Mouse (Mus musculus) hindbrain, embryonic 10.5 days (tissue): ENCODE data around the gene Yrdc. TPM values are rescaled to one million over a fixed set of nuclear protein-coding genes. Genes with fewer than 3 reads are reported as not detected.

Experiments
- DNase-seq: peaks from one replicate; pipeline ENCODE4 v3.0.0-alpha.2; 2017; ENCODE audit warnings: low spot score
- H3K27ac ChIP-seq: fragments of 300-500 bp; sonication (generic); 2 replicates; pipeline ENCODE4 v1.5.1; 2016; ENCODE audit warnings: mild to moderate bottlenecking, moderate library complexity
- H3K27me3 ChIP-seq: fragments of 300-500 bp; sonication (generic); 2 replicates; pipeline ENCODE4 v1.6.1; 2016; ENCODE audit warnings: mild to moderate bottlenecking; ENCODE audit not compliant: poor library complexity, insufficient read depth, severe bottlenecking
- H3K36me3 ChIP-seq: fragments of 300-500 bp; sonication (generic); 2 replicates; pipeline ENCODE4 v1.6.1; 2016; ENCODE audit warnings: mild to moderate bottlenecking, moderate library complexity
- H3K4me1 ChIP-seq: fragments of 300-500 bp; sonication (generic); replicated peaks from 2 replicates; pipeline ENCODE4 v1.6.1; 2016; ENCODE audit warnings: mild to moderate bottlenecking
- H3K4me3 ChIP-seq: fragments of 300-500 bp; sonication (generic); 2 replicates; pipeline ENCODE4 v1.5.1; 2016; ENCODE audit warnings: mild to moderate bottlenecking, moderate library complexity
- H3K9me3 ChIP-seq: fragments of 300-500 bp; sonication (generic); 2 replicates; pipeline ENCODE4 v1.6.1; 2016; ENCODE audit warnings: mild to moderate bottlenecking, moderate library complexity
- WGBS: fragments of 180-500 bp; shearing (Covaris S2); methylation state at CpG from one replicate; pipeline ENCODE4 v1.1.7; 2016; 5-methylcytosine and 5-hydroxymethylcytosine counted together
- polyA plus RNA-seq: library from polyadenylated mRNA; unstranded; fragments of >200 nt; fragmentation: Nextera tagmentation; extraction: Ambion mirVana; gene quantifications from 2 replicates; pipeline ENCODE4 v1.2.1, GENCODE M21; 2016

The Yrdc gene
- polyA plus RNA-seq: 38.3 and 48.2 TPM in 2 replicates

- H3K27me3 ChIP-seq: no peaks in the 10 kb centered on the region
- H3K4me3 ChIP-seq: peak within 1 kb of the TSS; percentile 99
- peak; percentile 94 for DNase-seq
- H3K36me3 ChIP-seq: peaks cover 42% of the 10 kb centered on the region
- peaks cover 24% of the 10 kb centered on the region for H3K4me1 ChIP-seq
- no peaks in the 10 kb centered on the region for H3K9me3 ChIP-seq
- peak within 1 kb of the TSS; percentile 97 for H3K27ac ChIP-seq
- under 1% methylated on average over 90 of the region's 90 CpGs for WGBS
These were observed at the start of gene Yrdc for GRCm38 (mm10) chr4:124850261-124850913. Gene Yrdc, plus strand, starts transcription at chr4:124850679.

GRCm38 (mm10) chr4:124801552-124802308, 48.7 kb upstream of the Yrdc start, which contains the start of gene Mtf1:
Gene Mtf1, plus strand, starts transcription at chr4:124802104.
- WGBS: 3% methylated on average over 21 of the region's 21 CpGs
- Histone ChIP-seq H3K27me3 (no peaks in the 10 kb centered on the region), H3K36me3 (peaks cover 49% of the 10 kb centered on the region), H3K4me3 (peak within 1 kb of the TSS; percentile 91), H3K27ac (peak within 1 kb of the TSS; percentile 98), H3K4me1 (peaks cover 24% of the 10 kb centered on the region), H3K9me3 (no peaks in the 10 kb centered on the region)
- DNase-seq: peak; percentile 89

GRCm38 (mm10) chr4:124802309-124803260, 47.9 kb upstream of the Yrdc start:
- Histone ChIP-seq H3K27ac (peak overlapping the region; percentile 98), H3K9me3 (no peaks in the 10 kb centered on the region), H3K4me3 (peak overlapping the region; percentile 91), H3K27me3 (no peaks in the 10 kb centered on the region), H3K36me3 (peaks cover 54% of the 10 kb centered on the region), H3K4me1 (peaks cover 24% of the 10 kb centered on the region)
- WGBS: 2% methylated on average over 53 of the region's 53 CpGs
- peak; percentile 98 for DNase-seq

- H3K4me3 ChIP-seq: peak overlapping the region; percentile 91
- H3K9me3 ChIP-seq: no peaks in the 10 kb centered on the region
- peaks cover 24% of the 10 kb centered on the region for H3K4me1 ChIP-seq
- WGBS: 80% methylated on average over 6 of the region's 6 CpGs
- H3K36me3 ChIP-seq: peaks cover 54% of the 10 kb centered on the region
- no peaks in the 10 kb centered on the region for H3K27me3 ChIP-seq
- no peak for DNase-seq
- H3K27ac ChIP-seq: no peak overlapping the region
These were observed 47.1 kb upstream of the Yrdc start for GRCm38 (mm10) chr4:124803406-124803805.

- peaks cover 24% of the 10 kb centered on the region for H3K4me1 ChIP-seq
- no peaks in the 10 kb centered on the region for H3K27me3 ChIP-seq
- H3K36me3 ChIP-seq: peaks cover 83% of the 10 kb centered on the region
- no peak for DNase-seq
- H3K9me3 ChIP-seq: no peaks in the 10 kb centered on the region
- 82% methylated on average over 5 of the region's 5 CpGs for WGBS
- H3K27ac ChIP-seq: no peak overlapping the region
- H3K4me3 ChIP-seq: no peak overlapping the region
These were observed 42.0 kb upstream of the Yrdc start for GRCm38 (mm10) chr4:124808511-124808910.

GRCm38 (mm10) chr4:124809136-124809883, 41.2 kb upstream of the Yrdc start:
- H3K36me3 ChIP-seq: peaks cover 85% of the 10 kb centered on the region

GRCm38 (mm10) chr4:124810056-124810455, 40.4 kb upstream of the Yrdc start:
- Histone ChIP-seq H3K36me3 (peaks cover 81% of the 10 kb centered on the region), H3K27ac (no peak overlapping the region), H3K4me1 (peaks cover 16% of the 10 kb centered on the region), H3K4me3 (no peak overlapping the region), H3K27me3 (no peaks in the 10 kb centered on the region), H3K9me3 (no peaks in the 10 kb centered on the region)
- no peak for DNase-seq
- 95% methylated on average over 7 of the region's 7 CpGs for WGBS

More at GRCm38 (mm10) chr4:124809136-124809883, 41.2 kb upstream of the Yrdc start:
- DNase-seq: no peak
- peaks cover 16% of the 10 kb centered on the region for H3K4me1 ChIP-seq
- no peak overlapping the region for H3K4me3 ChIP-seq
- WGBS: 88% methylated on average over 9 of the region's 9 CpGs
- no peaks in the 10 kb centered on the region for H3K9me3 ChIP-seq
- no peak overlapping the region for H3K27ac ChIP-seq
- H3K27me3 ChIP-seq: no peaks in the 10 kb centered on the region

- peak; percentile 9 for DNase-seq
- H3K9me3 ChIP-seq: no peaks in the 10 kb centered on the region
- peaks cover 16% of the 10 kb centered on the region for H3K4me1 ChIP-seq
- H3K36me3 ChIP-seq: peaks cover 76% of the 10 kb centered on the region
- no peaks in the 10 kb centered on the region for H3K27me3 ChIP-seq
- WGBS: 23% methylated on average over 9 of the region's 9 CpGs
- no peak overlapping the region for H3K4me3 ChIP-seq
- H3K27ac ChIP-seq: no peak overlapping the region
These were observed 39.0 kb upstream of the Yrdc start for GRCm38 (mm10) chr4:124811347-124811975.

- Histone ChIP-seq H3K9me3 (no peaks in the 10 kb centered on the region), H3K27me3 (no peaks in the 10 kb centered on the region), H3K27ac (no peak overlapping the region), H3K36me3 (peaks cover 48% of the 10 kb centered on the region), H3K4me1 (peaks cover 25% of the 10 kb centered on the region), H3K4me3 (no peak overlapping the region)
- 95% methylated on average over 11 of the region's 11 CpGs for WGBS
- DNase-seq: no peak
These were observed 34.6 kb upstream of the Yrdc start for GRCm38 (mm10) chr4:124815901-124816300.

GRCm38 (mm10) chr4:124817803-124818202, 32.7 kb upstream of the Yrdc start:
- peak; percentile 26 for DNase-seq
- H3K27me3 ChIP-seq: no peaks in the 10 kb centered on the region
- peaks cover 55% of the 10 kb centered on the region for H3K36me3 ChIP-seq
- H3K4me3 ChIP-seq: no peak overlapping the region
- H3K9me3 ChIP-seq: no peaks in the 10 kb centered on the region
- WGBS: 20% methylated on average over 6 of the region's 6 CpGs
- H3K4me1 ChIP-seq: peaks cover 14% of the 10 kb centered on the region
- H3K27ac ChIP-seq: no peak overlapping the region

GRCm38 (mm10) chr4:124818832-124819231, 31.6 kb upstream of the Yrdc start:
- 95% methylated on average over 4 of the region's 4 CpGs for WGBS
- Histone ChIP-seq H3K27ac (no peak overlapping the region), H3K27me3 (no peaks in the 10 kb centered on the region), H3K9me3 (no peaks in the 10 kb centered on the region), H3K4me1 (peaks cover 14% of the 10 kb centered on the region), H3K36me3 (peaks cover 57% of the 10 kb centered on the region), H3K4me3 (no peak overlapping the region)
- DNase-seq: no peak
